Mouse (Mus musculus): ENCODE data around the gene Sulf2.
A peak's percentile ranks its signal among the peaks of the same experiment; 100 is the strongest.
"Not testable (repeated sequence)": the region's sequence is repeated elsewhere in the genome, so short reads cannot be mapped to it uniquely, and the experiment has no call there.

Gene Sulf2

GRCm38 (mm10) chr2:166155454-166155815 is at the start of gene Sulf2:
Gene Sulf2 (minus strand): TSS chr2:166155663.
- peak in 1 of 2 experiments; percentile 30 for DNase-seq (ENCODE audit: low spot score in 2 of 2)

- no peak for DNase-seq (ENCODE audit: low spot score in 2 of 2)
These were observed 48.7 kb upstream of the Sulf2 start for GRCm38 (mm10) chr2:166204174-166204573.

- DNase-seq (ENCODE audit: low spot score in 2 of 2), result no peak
These were observed 48.2 kb upstream of the Sulf2 start for GRCm38 (mm10) chr2:166203647-166204046.

- no peak for DNase-seq (ENCODE audit: low spot score in 2 of 2)
These were observed 42.5 kb upstream of the Sulf2 start for GRCm38 (mm10) chr2:166197964-166198363.

GRCm38 (mm10) chr2:166197064-166197463 is 41.6 kb upstream of the Sulf2 start:
- no peak for DNase-seq (ENCODE audit: low spot score in 2 of 2)

- no peak for DNase-seq (ENCODE audit: low spot score in 2 of 2)
These were observed 40.8 kb upstream of the Sulf2 start for GRCm38 (mm10) chr2:166196080-166196786.

GRCm38 (mm10) chr2:166195041-166195440 is 39.6 kb upstream of the Sulf2 start:
- no peak for DNase-seq (ENCODE audit: low spot score in 2 of 2)

GRCm38 (mm10) chr2:166194112-166194758 is 38.8 kb upstream of the Sulf2 start:
- no peak for DNase-seq (ENCODE audit: low spot score in 2 of 2)

- DNase-seq (ENCODE audit: low spot score in 2 of 2), result no peak
These were observed 38.0 kb upstream of the Sulf2 start for GRCm38 (mm10) chr2:166193509-166193908.

GRCm38 (mm10) chr2:166190816-166191215 is 35.4 kb upstream of the Sulf2 start:
- DNase-seq (ENCODE audit: low spot score in 2 of 2), result no peak

- DNase-seq (ENCODE audit: low spot score in 2 of 2), result no peak
These were observed 33.7 kb upstream of the Sulf2 start for GRCm38 (mm10) chr2:166189191-166189590.

- DNase-seq (ENCODE audit: low spot score in 2 of 2), result not testable (repeated sequence)
These were observed 32.5 kb upstream of the Sulf2 start for GRCm38 (mm10) chr2:166187874-166188453.

- not testable (repeated sequence) for DNase-seq (ENCODE audit: low spot score in 2 of 2)
These were observed 31.9 kb upstream of the Sulf2 start for GRCm38 (mm10) chr2:166187319-166187718.

- DNase-seq (ENCODE audit: low spot score in 2 of 2), result no peak
These were observed 30.9 kb upstream of the Sulf2 start for GRCm38 (mm10) chr2:166186244-166186948.

- DNase-seq (ENCODE audit: low spot score in 2 of 2), result no peak
These were observed 30.3 kb upstream of the Sulf2 start for GRCm38 (mm10) chr2:166185768-166186167.

- no peak for DNase-seq (ENCODE audit: low spot score in 2 of 2)
These were observed 29.0 kb upstream of the Sulf2 start for GRCm38 (mm10) chr2:166184417-166184816.

GRCm38 (mm10) chr2:166182009-166182685 is 26.7 kb upstream of the Sulf2 start:
- DNase-seq (ENCODE audit: low spot score in 2 of 2), result no peak

- DNase-seq (ENCODE audit: low spot score in 2 of 2), result no peak
These were observed 25.5 kb upstream of the Sulf2 start for GRCm38 (mm10) chr2:166180744-166181508.

- DNase-seq (ENCODE audit: low spot score in 2 of 2), result no peak
These were observed 24.7 kb upstream of the Sulf2 start for GRCm38 (mm10) chr2:166180136-166180649.

GRCm38 (mm10) chr2:166179457-166180101 is 24.1 kb upstream of the Sulf2 start:
- DNase-seq (ENCODE audit: low spot score in 2 of 2), result no peak

Data from thymus, postnatal 10 days (tissue).